Mouse (Mus musculus) ES-Bruce4 (cell line): ENCODE results near the gene Bicd2. TPM values are rescaled to one million over a fixed set of nuclear protein-coding genes. Genes with fewer than 3 reads are reported as not detected.

Source experiments
- H3K27ac ChIP-seq: 2 replicates; pipeline ENCODE4 v1.5.1; 2012; ENCODE audit warnings: low read length, inconsistent platforms; ENCODE audit not compliant: insufficient read depth
- H3K27me3 ChIP-seq: 2 replicates; pipeline ENCODE4 v1.6.1; 2012; ENCODE audit warnings: mild to moderate bottlenecking, low read length, inconsistent platforms; ENCODE audit not compliant: control insufficient read depth, poor library complexity, insufficient read depth, severe bottlenecking
- H3K36me3 ChIP-seq: 2 replicates; pipeline ENCODE4 v1.6.1; 2012; ENCODE audit warnings: inconsistent platforms, mild to moderate bottlenecking, low read length, moderate library complexity; ENCODE audit not compliant: control insufficient read depth, poor library complexity, insufficient read depth, severe bottlenecking
- H3K4me1 ChIP-seq: one replicate; pipeline ENCODE4 v1.8.1; 2011; ENCODE audit warnings: low read length; ENCODE audit not compliant: control insufficient read depth, insufficient read depth
- H3K4me3 ChIP-seq: 2 replicates; pipeline ENCODE4 v1.5.1; 2011; ENCODE audit warnings: low read depth, mild to moderate bottlenecking, low read length
- H3K9ac ChIP-seq: 2 replicates; pipeline ENCODE4 v1.6.1; 2012; ENCODE audit warnings: low read depth, mild to moderate bottlenecking, inconsistent platforms; ENCODE audit not compliant: poor library complexity, severe bottlenecking
- H3K9me3 ChIP-seq: replicated peaks from 2 replicates; pipeline ENCODE4 v1.6.1; 2012; ENCODE audit warnings: mild to moderate bottlenecking, low read length, inconsistent platforms; ENCODE audit not compliant: control insufficient read depth, poor library complexity, insufficient read depth, severe bottlenecking
- CTCF ChIP-seq: IDR thresholded peaks from one replicate; pipeline ENCODE4 v1.8.1; 2011; ENCODE audit warnings: low read depth, low read length
- EP300 ChIP-seq: IDR thresholded peaks from 2 replicates; pipeline ENCODE4 v1.6.1; 2011; ENCODE audit warnings: low read depth, low read length; ENCODE audit not compliant: insufficient read depth
- POLR2A ChIP-seq: IDR thresholded peaks from one replicate; pipeline ENCODE4 v1.8.1; 2011; ENCODE audit warnings: low read length; ENCODE audit not compliant: insufficient read depth
- polyA plus RNA-seq: library from polyadenylated mRNA; stranded (reverse); fragments of >200 nt; gene quantifications from 2 replicates; pipeline ENCODE4 v1.2.4, GENCODE M21; 2011; ENCODE audit warnings: low read depth; ENCODE audit not compliant: missing spikeins, insufficient read depth, insufficient read length

Gene Bicd2
- polyA plus RNA-seq, 1 experiment, result 16.1 TPM

- Histone ChIP-seq H3K4me3 (no peak overlapping the region), H3K9ac (no peak overlapping the region), H3K9me3 (no peaks in the 10 kb centered on the region), H3K27ac (no peak overlapping the region), H3K4me1 (no peaks in the 10 kb centered on the region), H3K36me3 (no peaks in the 10 kb centered on the region), H3K27me3 (no peaks in the 10 kb centered on the region)
- no peak for TF ChIP-seq POLR2A
- TF ChIP-seq EP300, result no peak
- TF ChIP-seq CTCF, result no peak
These were observed 6.1 kb upstream of the Bicd2 start for GRCm38 (mm10) chr13:49335077-49335982.

GRCm38 (mm10) chr13:49338893-49339546, 2.4 kb upstream of the Bicd2 start:
- H3K9me3 ChIP-seq, result no peaks in the 10 kb centered on the region
- H3K27me3 ChIP-seq, result no peaks in the 10 kb centered on the region
- no peaks in the 10 kb centered on the region for H3K4me1 ChIP-seq
- H3K4me3 ChIP-seq, result no peak overlapping the region
- H3K36me3 ChIP-seq, result no peaks in the 10 kb centered on the region
- TF ChIP-seq CTCF (peak; percentile 50), POLR2A (no peak), EP300 (no peak)
- H3K27ac ChIP-seq, result no peak overlapping the region
- no peak overlapping the region for H3K9ac ChIP-seq

GRCm38 (mm10) chr13:49341831-49342722, 692 bp downstream of the Bicd2 start:
- Histone ChIP-seq H3K9ac (peak overlapping the region; percentile 51), H3K4me1 (no peaks in the 10 kb centered on the region), H3K36me3 (no peaks in the 10 kb centered on the region), H3K27ac (no peak overlapping the region), H3K9me3 (no peaks in the 10 kb centered on the region), H3K27me3 (no peaks in the 10 kb centered on the region), H3K4me3 (peak overlapping the region; percentile 78)
- no peak for TF ChIP-seq CTCF

GRCm38 (mm10) chr13:49342723-49343100, 1.3 kb downstream of the Bicd2 start:
- TF ChIP-seq CTCF, result no peak
- TF ChIP-seq EP300, result no peak
- no peak for TF ChIP-seq POLR2A
- H3K36me3 ChIP-seq, result no peaks in the 10 kb centered on the region
- H3K9me3 ChIP-seq, result no peaks in the 10 kb centered on the region
- H3K4me1 ChIP-seq, result no peaks in the 10 kb centered on the region
- H3K27ac ChIP-seq, result no peak overlapping the region
- H3K9ac ChIP-seq, result no peak overlapping the region
- no peaks in the 10 kb centered on the region for H3K27me3 ChIP-seq
- no peak overlapping the region for H3K4me3 ChIP-seq

- no peaks in the 10 kb centered on the region for H3K9me3 ChIP-seq
- no peaks in the 10 kb centered on the region for H3K4me1 ChIP-seq
- no peak overlapping the region for H3K9ac ChIP-seq
- H3K27ac ChIP-seq, result no peak overlapping the region
- H3K27me3 ChIP-seq, result no peaks in the 10 kb centered on the region
- H3K36me3 ChIP-seq, result no peaks in the 10 kb centered on the region
- TF ChIP-seq CTCF, result no peak
- TF ChIP-seq POLR2A, result no peak
- no peak for TF ChIP-seq EP300
- H3K4me3 ChIP-seq, result no peak overlapping the region
These were observed 3.2 kb downstream of the Bicd2 start for GRCm38 (mm10) chr13:49344567-49344966.

GRCm38 (mm10) chr13:49345476-49345875, 4.1 kb downstream of the Bicd2 start:
- Histone ChIP-seq H3K9ac (no peak overlapping the region), H3K27me3 (no peaks in the 10 kb centered on the region), H3K9me3 (no peaks in the 10 kb centered on the region), H3K4me3 (no peak overlapping the region), H3K36me3 (no peaks in the 10 kb centered on the region), H3K27ac (no peak overlapping the region), H3K4me1 (no peaks in the 10 kb centered on the region)
- no peak for TF ChIP-seq POLR2A
- TF ChIP-seq EP300, result no peak
- no peak for TF ChIP-seq CTCF
